Mouse (Mus musculus): ENCODE results near the gene Meltf.

DNA sequence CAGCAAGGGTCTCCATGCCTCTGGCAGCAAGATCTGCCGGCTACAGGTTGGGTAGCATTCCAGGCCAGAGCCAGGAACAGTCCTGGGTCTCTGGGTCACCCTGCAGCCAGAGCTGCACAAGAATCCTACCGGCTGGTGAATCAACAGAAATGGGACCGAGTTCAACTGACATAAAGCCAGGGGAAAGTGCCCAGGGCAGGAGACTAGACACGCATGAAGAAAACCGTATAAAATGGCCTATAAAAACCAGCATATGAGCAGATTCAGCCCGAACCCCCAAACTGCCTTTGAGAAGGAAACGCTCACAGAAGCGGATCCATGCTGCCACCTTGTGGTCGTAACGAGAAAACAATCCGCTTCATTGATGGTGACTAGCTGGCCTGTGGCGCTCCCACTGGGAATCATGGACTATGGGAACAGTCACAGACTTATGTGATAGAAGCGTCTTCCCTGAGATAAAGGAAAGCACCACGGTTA lies 39.7 kb downstream of the Meltf start:
- peak; percentile 97 for TF ChIP-seq CTCF (IDR thresholded peaks at IDR 0.05; ENCODE audit: extremely low read depth, insufficient read depth, low read length)
- no peak for TF ChIP-seq POLR2A (IDR thresholded peaks at IDR 0.05; ENCODE audit: extremely low read depth, insufficient read depth, low read length)

All from cortical plate, adult 2 months (tissue).